Mouse (Mus musculus): Measurements from ENCODE around the gene 1700013G24Rik. TPM values are rescaled to one million over a fixed set of nuclear protein-coding genes. Genes with fewer than 3 reads are reported as not detected.

1700013G24Rik gene
- polyA plus RNA-seq, 1 experiment: not detected

DNA sequence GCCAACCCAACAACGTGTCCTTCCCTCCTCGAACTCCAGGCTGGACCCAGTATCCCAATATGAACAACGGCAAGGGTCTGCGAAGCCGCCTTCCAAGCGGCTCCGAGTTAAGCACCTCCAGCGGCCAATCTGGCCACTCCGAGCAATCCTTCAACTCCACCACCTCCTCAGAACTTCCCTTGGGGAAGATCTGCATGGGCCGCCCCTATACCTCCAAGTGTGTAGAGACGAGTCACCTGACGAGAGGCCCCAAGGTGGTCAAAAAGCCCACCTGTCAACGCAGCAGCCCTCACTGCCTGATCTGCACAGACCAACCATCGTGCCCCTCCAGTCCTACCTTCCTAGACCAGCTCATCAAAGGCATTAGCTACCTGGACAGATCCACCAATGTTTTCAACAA is 1.5 kb downstream of the 1700013G24Rik start:
- Histone ChIP-seq H3K4me1 (ENCODE audit: control insufficient read depth, insufficient read depth, low read length) (no peaks in the 10 kb centered on the region), H3K27ac (ENCODE audit: insufficient read depth, low read length) (no peak overlapping the region), H3K4me3 (ENCODE audit: insufficient read depth, low read length) (no peak overlapping the region)
- TF ChIP-seq POLR2A (IDR thresholded peaks at IDR 0.05; ENCODE audit: extremely low read depth, insufficient read depth, low read length): no peak
- no peak for TF ChIP-seq CTCF (IDR thresholded peaks at IDR 0.05; ENCODE audit: extremely low read depth, insufficient read depth, low read length)

DNA sequence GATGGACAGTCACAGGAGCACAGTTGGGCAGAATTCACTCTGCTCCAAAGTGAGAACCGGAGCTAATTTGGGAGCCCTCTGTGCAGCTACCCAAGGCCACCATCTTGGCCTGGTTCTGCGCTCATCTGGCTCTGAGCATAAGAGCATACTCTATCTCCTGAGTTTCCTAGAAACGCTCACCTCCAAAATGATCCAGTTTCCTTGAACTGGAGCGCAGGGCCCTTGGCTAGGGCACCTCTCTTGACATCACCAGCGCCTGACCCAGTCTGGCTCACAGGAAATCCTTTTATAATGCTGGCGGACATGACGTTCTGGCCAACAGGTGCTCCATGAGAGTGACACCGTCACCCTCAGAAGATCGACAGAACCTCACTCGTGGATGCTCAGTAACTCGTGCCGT is 3.5 kb downstream of the 1700013G24Rik start:
- TF ChIP-seq POLR2A (IDR thresholded peaks at IDR 0.05; ENCODE audit: extremely low read depth, insufficient read depth, low read length) (no peak), CTCF (IDR thresholded peaks at IDR 0.05; ENCODE audit: extremely low read depth, insufficient read depth, low read length) (no peak)
- Histone ChIP-seq H3K27ac (ENCODE audit: insufficient read depth, low read length) (no peak overlapping the region), H3K4me3 (ENCODE audit: insufficient read depth, low read length) (no peak overlapping the region), H3K4me1 (ENCODE audit: control insufficient read depth, insufficient read depth, low read length) (no peaks in the 10 kb centered on the region)

DNA sequence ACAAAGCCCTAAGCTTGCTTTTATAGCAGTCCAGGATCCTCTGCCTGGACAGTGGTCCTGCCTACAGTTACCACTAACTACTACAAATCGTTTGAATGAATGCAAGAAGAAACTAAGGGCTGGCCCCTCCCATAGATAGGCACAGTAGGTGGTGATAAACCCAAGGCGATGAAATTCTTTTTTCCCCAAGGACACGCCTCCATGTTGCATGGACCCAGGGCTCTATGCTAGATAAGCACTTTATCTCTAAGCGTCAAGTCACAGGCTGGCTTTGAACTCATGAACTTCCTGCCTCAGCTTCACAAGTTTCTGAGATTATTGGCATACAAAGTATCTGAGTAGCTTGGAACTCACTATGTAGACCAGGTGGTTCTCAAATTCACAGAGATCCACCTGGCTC is 4.2 kb downstream of the 1700013G24Rik start:
- H3K4me1 ChIP-seq (ENCODE audit: control insufficient read depth, insufficient read depth, low read length): no peaks in the 10 kb centered on the region
- H3K4me3 ChIP-seq (ENCODE audit: insufficient read depth, low read length): no peak overlapping the region
- no peak overlapping the region for H3K27ac ChIP-seq (ENCODE audit: insufficient read depth, low read length)
- TF ChIP-seq CTCF (IDR thresholded peaks at IDR 0.05; ENCODE audit: extremely low read depth, insufficient read depth, low read length): no peak

DNA sequence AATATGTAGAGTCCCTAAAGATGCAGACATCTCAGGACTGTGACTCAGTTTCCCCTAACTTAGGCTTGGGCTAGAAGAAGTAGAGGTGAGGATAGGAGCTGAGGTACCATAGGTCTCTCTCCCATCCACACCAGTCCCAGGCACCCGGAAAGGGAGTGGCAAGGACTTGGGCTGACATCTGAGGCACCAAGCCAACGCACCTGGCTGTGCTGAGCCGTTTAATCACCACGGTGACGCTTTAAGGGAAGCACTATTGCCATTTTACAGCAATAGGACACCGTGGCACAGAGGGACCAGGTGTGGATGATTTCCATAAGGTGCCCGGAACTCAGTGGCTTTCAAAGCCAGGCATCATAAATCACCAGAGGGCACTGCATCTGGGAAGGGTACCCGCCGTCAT is 5.2 kb downstream of the 1700013G24Rik start:
- no peak for TF ChIP-seq CTCF (IDR thresholded peaks at IDR 0.05; ENCODE audit: extremely low read depth, insufficient read depth, low read length)
- TF ChIP-seq POLR2A (IDR thresholded peaks at IDR 0.05; ENCODE audit: extremely low read depth, insufficient read depth, low read length): no peak
- no peak overlapping the region for H3K27ac ChIP-seq (ENCODE audit: insufficient read depth, low read length)

DNA sequence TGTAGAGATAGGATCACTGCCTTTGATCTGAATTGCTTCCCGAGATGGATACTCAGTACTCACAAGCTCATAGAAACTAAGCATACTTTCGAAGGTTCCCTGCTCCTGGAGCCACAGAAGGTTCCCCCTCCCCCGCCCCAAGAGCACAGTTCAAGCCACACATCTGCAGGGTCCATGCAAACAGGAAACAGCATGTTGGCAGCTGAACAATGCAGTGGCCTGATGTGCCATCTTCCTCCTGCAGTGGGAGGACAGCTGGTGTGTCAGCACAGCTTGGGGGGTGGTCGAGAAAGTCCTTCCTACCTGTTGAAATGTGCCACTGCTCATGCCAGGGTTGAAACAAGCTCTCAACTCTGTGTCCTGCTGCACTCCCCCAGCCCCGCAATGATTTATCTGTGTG is 5.8 kb downstream of the 1700013G24Rik start:
- TF ChIP-seq CTCF (IDR thresholded peaks at IDR 0.05; ENCODE audit: extremely low read depth, insufficient read depth, low read length): no peak
- no peak for TF ChIP-seq POLR2A (IDR thresholded peaks at IDR 0.05; ENCODE audit: extremely low read depth, insufficient read depth, low read length)
- Histone ChIP-seq H3K4me1 (ENCODE audit: control insufficient read depth, insufficient read depth, low read length) (no peaks in the 10 kb centered on the region), H3K27ac (ENCODE audit: insufficient read depth, low read length) (no peak overlapping the region), H3K4me3 (ENCODE audit: insufficient read depth, low read length) (no peak overlapping the region)

More for the DNA sequence above, 5.2 kb downstream of the 1700013G24Rik start:
- Histone ChIP-seq H3K4me3 (ENCODE audit: insufficient read depth, low read length) (no peak overlapping the region), H3K4me1 (ENCODE audit: control insufficient read depth, insufficient read depth, low read length) (no peaks in the 10 kb centered on the region)

DNA sequence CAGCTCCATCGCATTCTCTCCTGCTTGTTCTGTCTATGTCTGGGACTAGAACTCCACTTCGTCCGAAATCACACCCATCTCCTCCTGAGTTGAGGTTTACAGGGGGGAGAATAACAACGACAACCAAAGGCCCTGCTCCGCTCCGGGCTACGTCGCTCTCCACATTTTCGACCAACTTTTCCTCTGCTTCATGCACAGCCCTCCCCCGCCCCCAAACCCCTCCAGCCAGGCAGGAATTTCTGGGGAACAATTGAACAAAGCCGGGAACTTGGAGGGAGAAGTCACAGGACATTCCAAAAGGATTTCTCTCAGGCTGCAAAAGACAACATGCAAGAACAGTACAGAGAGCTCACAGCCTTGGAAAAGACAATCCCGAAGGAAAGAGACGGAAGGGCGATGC is 7.6 kb downstream of the 1700013G24Rik start:
- no peak overlapping the region for H3K27ac ChIP-seq (ENCODE audit: insufficient read depth, low read length)
- no peaks in the 10 kb centered on the region for H3K4me1 ChIP-seq (ENCODE audit: control insufficient read depth, insufficient read depth, low read length)
- TF ChIP-seq POLR2A (IDR thresholded peaks at IDR 0.05; ENCODE audit: extremely low read depth, insufficient read depth, low read length) (no peak), CTCF (IDR thresholded peaks at IDR 0.05; ENCODE audit: extremely low read depth, insufficient read depth, low read length) (no peak)
- H3K4me3 ChIP-seq (ENCODE audit: insufficient read depth, low read length): no peak overlapping the region

DNA sequence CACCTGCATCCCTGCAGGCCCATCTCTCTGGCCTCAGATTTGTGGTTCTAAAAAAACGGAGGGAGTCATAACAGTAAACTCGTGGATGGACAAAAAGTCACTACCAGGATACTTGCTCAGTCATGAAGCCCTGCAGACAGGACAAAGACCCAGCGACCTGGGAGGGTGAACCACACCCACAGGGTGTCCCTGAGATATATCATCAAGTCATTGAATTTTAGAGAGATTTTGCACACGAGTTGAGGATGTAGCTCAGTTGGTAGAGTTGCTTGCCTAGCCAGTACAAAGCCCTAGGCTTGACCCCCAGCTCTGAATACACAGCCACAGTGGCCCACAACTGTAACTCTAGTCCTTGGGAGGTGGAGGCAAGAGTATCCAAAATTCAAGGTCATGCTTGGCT is 8.1 kb downstream of the 1700013G24Rik start:
- TF ChIP-seq POLR2A (IDR thresholded peaks at IDR 0.05; ENCODE audit: extremely low read depth, insufficient read depth, low read length) (no peak), CTCF (IDR thresholded peaks at IDR 0.05; ENCODE audit: extremely low read depth, insufficient read depth, low read length) (no peak)

DNA sequence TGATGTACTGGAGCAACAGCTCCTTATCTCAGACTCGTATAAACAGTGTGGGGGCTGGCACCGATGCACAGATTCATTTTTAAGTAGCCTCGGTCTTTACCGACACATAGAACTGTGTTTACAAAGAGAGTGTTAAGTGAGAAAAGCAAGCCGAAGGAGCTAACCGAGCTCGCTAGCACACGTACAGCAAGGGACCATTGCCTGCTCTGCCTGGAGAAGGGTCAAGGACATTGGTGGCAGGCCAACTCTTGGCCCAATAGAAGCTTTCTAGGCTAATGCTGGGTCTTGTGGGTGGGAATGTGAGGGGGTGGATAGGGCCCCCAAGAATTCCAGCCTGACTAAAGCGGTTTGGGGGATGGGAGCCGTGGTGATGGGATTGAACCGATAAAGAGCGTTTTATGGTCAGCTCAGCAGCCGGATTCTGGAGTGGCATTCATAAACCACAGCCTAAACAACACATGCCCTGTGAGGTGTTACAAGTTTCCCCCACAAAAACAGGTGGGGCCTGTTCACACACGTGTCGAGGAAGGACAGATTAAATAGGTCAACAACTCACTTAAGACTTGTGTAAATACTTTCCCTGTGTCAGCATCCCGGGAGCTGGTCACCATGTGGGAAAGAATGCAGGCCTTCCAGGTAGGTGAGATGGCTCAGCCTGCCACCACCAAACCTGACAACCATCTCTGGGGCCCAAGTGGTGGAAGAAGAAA is 9.1 kb downstream of the 1700013G24Rik start:
- H3K4me3 ChIP-seq (ENCODE audit: insufficient read depth, low read length): no peak overlapping the region

More for the DNA sequence above, 8.1 kb downstream of the 1700013G24Rik start:
- H3K4me1 ChIP-seq (ENCODE audit: control insufficient read depth, insufficient read depth, low read length): no peaks in the 10 kb centered on the region
- no peak overlapping the region for H3K27ac ChIP-seq (ENCODE audit: insufficient read depth, low read length)
- H3K4me3 ChIP-seq (ENCODE audit: insufficient read depth, low read length): no peak overlapping the region

DNA sequence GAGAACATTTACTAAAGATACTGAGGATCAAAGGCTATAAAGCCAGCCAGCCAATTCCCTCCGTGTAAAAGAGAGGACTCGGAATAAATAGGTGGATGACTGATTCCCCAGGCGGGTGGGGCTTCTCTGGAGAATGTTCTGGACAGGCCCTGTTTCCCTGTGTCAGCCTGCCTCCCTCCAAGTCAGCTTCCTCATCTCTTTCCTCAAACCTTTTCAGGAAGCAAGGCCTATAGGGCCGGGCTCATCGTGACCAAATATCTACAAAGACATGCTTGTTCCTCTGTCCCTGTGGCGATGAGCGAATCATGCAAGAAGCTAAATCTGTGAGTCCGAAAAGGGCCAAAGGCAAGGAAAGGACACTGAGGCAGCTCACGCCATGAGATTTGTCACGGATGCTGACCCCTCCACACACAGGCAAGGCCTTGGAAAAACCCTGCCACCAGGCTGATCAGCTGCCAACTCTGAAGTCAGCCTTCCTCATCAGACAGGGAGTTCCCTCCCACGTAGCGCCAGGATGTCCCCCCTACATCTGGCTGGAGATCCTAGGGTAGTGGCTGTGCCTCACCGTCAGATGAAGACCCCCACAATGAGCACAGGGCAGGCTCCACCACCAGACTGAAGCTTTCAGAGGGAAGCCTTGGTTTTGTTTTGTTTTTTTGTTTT is 12.2 kb downstream of the 1700013G24Rik start:
- Histone ChIP-seq H3K4me1 (ENCODE audit: control insufficient read depth, insufficient read depth, low read length) (no peaks in the 10 kb centered on the region), H3K27ac (ENCODE audit: insufficient read depth, low read length) (no peak overlapping the region), H3K4me3 (ENCODE audit: insufficient read depth, low read length) (no peak overlapping the region)
- TF ChIP-seq CTCF (IDR thresholded peaks at IDR 0.05; ENCODE audit: extremely low read depth, insufficient read depth, low read length) (no peak), POLR2A (IDR thresholded peaks at IDR 0.05; ENCODE audit: extremely low read depth, insufficient read depth, low read length) (no peak)

More for the DNA sequence above, 9.1 kb downstream of the 1700013G24Rik start:
- TF ChIP-seq CTCF (IDR thresholded peaks at IDR 0.05; ENCODE audit: extremely low read depth, insufficient read depth, low read length): no peak
- TF ChIP-seq POLR2A (IDR thresholded peaks at IDR 0.05; ENCODE audit: extremely low read depth, insufficient read depth, low read length): no peak
- Histone ChIP-seq H3K4me1 (ENCODE audit: control insufficient read depth, insufficient read depth, low read length) (no peaks in the 10 kb centered on the region), H3K27ac (ENCODE audit: insufficient read depth, low read length) (no peak overlapping the region)

DNA sequence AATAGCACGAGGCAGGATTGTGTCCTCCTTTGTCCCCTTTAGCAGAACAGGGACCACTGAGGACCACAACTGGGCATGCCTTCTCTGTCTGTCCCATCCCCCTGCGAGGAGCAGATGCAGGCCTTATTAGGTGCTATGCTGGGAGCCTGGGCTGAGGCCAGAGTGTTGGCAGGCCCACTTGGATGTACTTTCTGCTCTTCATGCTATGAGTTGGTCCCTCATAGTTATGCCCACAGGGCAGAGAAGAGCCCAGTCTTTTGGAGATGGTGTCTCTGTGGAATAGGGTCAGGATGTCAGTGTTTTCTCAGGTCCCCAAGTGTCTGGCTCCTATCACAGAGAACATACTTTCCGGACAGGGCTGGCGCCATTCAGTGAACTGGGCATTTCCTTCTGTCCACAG is 13.9 kb downstream of the 1700013G24Rik start:
- Histone ChIP-seq H3K27ac (ENCODE audit: insufficient read depth, low read length) (no peak overlapping the region), H3K4me3 (ENCODE audit: insufficient read depth, low read length) (no peak overlapping the region), H3K4me1 (ENCODE audit: control insufficient read depth, insufficient read depth, low read length) (no peaks in the 10 kb centered on the region)
- TF ChIP-seq POLR2A (IDR thresholded peaks at IDR 0.05; ENCODE audit: extremely low read depth, insufficient read depth, low read length) (no peak), CTCF (IDR thresholded peaks at IDR 0.05; ENCODE audit: extremely low read depth, insufficient read depth, low read length) (no peak)

Data from cortical plate, adult 2 months (tissue).